Mouse (Mus musculus): ENCODE data around the gene Mfap3l.
"Not testable (repeated sequence)": the region's sequence is repeated elsewhere in the genome, so short reads cannot be mapped to it uniquely, and the experiment has no call there.

Mfap3l gene

GRCm38 (mm10) chr8:60657425-60658113 lies 24.9 kb downstream of the Mfap3l start:
- no peak for DNase-seq

GRCm38 (mm10) chr8:60658114-60658500 lies 25.5 kb downstream of the Mfap3l start:
- no peak for DNase-seq

GRCm38 (mm10) chr8:60658686-60659085 lies 26.1 kb downstream of the Mfap3l start:
- DNase-seq, result not testable (repeated sequence)

GRCm38 (mm10) chr8:60659721-60660120 lies 27.1 kb downstream of the Mfap3l start:
- DNase-seq, result no peak

GRCm38 (mm10) chr8:60661191-60661590 lies 28.6 kb downstream of the Mfap3l start:
- DNase-seq, result no peak

GRCm38 (mm10) chr8:60663552-60663951 lies 30.9 kb downstream of the Mfap3l start:
- DNase-seq, result no peak

GRCm38 (mm10) chr8:60665821-60666220 lies 33.2 kb downstream of the Mfap3l start:
- DNase-seq, result no peak

- no peak for DNase-seq
Measured at GRCm38 (mm10) chr8:60666852-60667251, 34.2 kb downstream of the Mfap3l start.

- DNase-seq, result no peak
Measured at GRCm38 (mm10) chr8:60678590-60678989, 46.0 kb downstream of the Mfap3l start.

- no peak for DNase-seq
Measured at GRCm38 (mm10) chr8:60681811-60682210, 49.2 kb downstream of the Mfap3l start.

- DNase-seq, result no peak
Measured at GRCm38 (mm10) chr8:60682340-60682739, 49.7 kb downstream of the Mfap3l start.

GRCm38 (mm10) chr8:60711516-60712086 lies 79.0 kb downstream of the Mfap3l start:
- DNase-seq, result no peak

GRCm38 (mm10) chr8:60714724-60715123 lies 82.1 kb downstream of the Mfap3l start:
- DNase-seq, result no peak

GRCm38 (mm10) chr8:60718692-60719091 lies 86.1 kb downstream of the Mfap3l start:
- DNase-seq, result no peak

All from spleen, adult 18-20 months (tissue).